Mouse (Mus musculus): ENCODE data around the gene Trim7.
"Not testable (repeated sequence)": the region's sequence is repeated elsewhere in the genome, so short reads cannot be mapped to it uniquely, and the experiment has no call there.

The Trim7 gene

GRCm38 (mm10) chr11:48801831-48802772 lies 23.8 kb upstream of the Trim7 start:
- DNase-seq (ENCODE audit: low spot score) = no peak

- no peak for DNase-seq (ENCODE audit: low spot score)
Observed at GRCm38 (mm10) chr11:48803988-48804387, 22.0 kb upstream of the Trim7 start.

GRCm38 (mm10) chr11:48804922-48805321 lies 21.0 kb upstream of the Trim7 start:
- DNase-seq (ENCODE audit: low spot score) = no peak

- DNase-seq (ENCODE audit: low spot score) = no peak
Observed at GRCm38 (mm10) chr11:48806856-48807562, 18.9 kb upstream of the Trim7 start.

GRCm38 (mm10) chr11:48807563-48808303 lies 18.2 kb upstream of the Trim7 start:
- no peak for DNase-seq (ENCODE audit: low spot score)

- no peak for DNase-seq (ENCODE audit: low spot score)
Observed at GRCm38 (mm10) chr11:48808304-48808646, 17.7 kb upstream of the Trim7 start.

- no peak for DNase-seq (ENCODE audit: low spot score)
Observed at GRCm38 (mm10) chr11:48808737-48809433, 17.1 kb upstream of the Trim7 start.

- DNase-seq (ENCODE audit: low spot score) = no peak
Observed at GRCm38 (mm10) chr11:48809434-48809830, 16.5 kb upstream of the Trim7 start.

GRCm38 (mm10) chr11:48810142-48810541 lies 15.8 kb upstream of the Trim7 start:
- no peak for DNase-seq (ENCODE audit: low spot score)

- no peak for DNase-seq (ENCODE audit: low spot score)
Observed at GRCm38 (mm10) chr11:48813782-48814181, 12.2 kb upstream of the Trim7 start.

GRCm38 (mm10) chr11:48815851-48816250 lies 10.1 kb upstream of the Trim7 start:
- no peak for DNase-seq (ENCODE audit: low spot score)

GRCm38 (mm10) chr11:48816281-48816781 lies 9.6 kb upstream of the Trim7 start:
- DNase-seq (ENCODE audit: low spot score) = no peak

- peak; percentile 97 for DNase-seq (ENCODE audit: low spot score)
Observed at GRCm38 (mm10) chr11:48816800-48817665, 8.9 kb upstream of the Trim7 start, which contains the start of gene Trim41. Trim41 (minus strand) TSS chr11:48817353.

GRCm38 (mm10) chr11:48817794-48818193 lies 8.1 kb upstream of the Trim7 start:
- DNase-seq (ENCODE audit: low spot score) = no peak

- DNase-seq (ENCODE audit: low spot score) = peak; percentile 95
Observed at GRCm38 (mm10) chr11:48818346-48818745, 7.6 kb upstream of the Trim7 start.

GRCm38 (mm10) chr11:48819614-48820307 lies 6.2 kb upstream of the Trim7 start:
- no peak for DNase-seq (ENCODE audit: low spot score)

GRCm38 (mm10) chr11:48820308-48820674 lies 5.6 kb upstream of the Trim7 start:
- DNase-seq (ENCODE audit: low spot score) = no peak

GRCm38 (mm10) chr11:48821299-48821698 lies 4.6 kb upstream of the Trim7 start:
- DNase-seq (ENCODE audit: low spot score) = not testable (repeated sequence)

GRCm38 (mm10) chr11:48822768-48823512 lies 3.0 kb upstream of the Trim7 start:
- no peak for DNase-seq (ENCODE audit: low spot score)

Measured in layer of hippocampus, adult 9-10 months (tissue).